Mouse (Mus musculus): ENCODE data around the gene Krt83.

GRCm38 (mm10) chr15:101491431-101491830 lies at the start of gene Krt83:
- TF ChIP-seq CTCF (conservative IDR thresholded peaks at IDR 0.05; ENCODE audit: insufficient read depth, insufficient read length, low read depth, low read length): no peak
- no peak for TF ChIP-seq POLR2A (IDR thresholded peaks at IDR 0.05; ENCODE audit: low read depth, low read length)

Data from kidney, adult 2 months (tissue).